Mouse (Mus musculus) brown adipose tissue, adult 24 weeks (tissue): ENCODE data around the gene Nadk. TPM values are rescaled to one million over a fixed set of nuclear protein-coding genes. Genes with fewer than 3 reads are reported as not detected.
"Not testable (repeated sequence)": the region's sequence is repeated elsewhere in the genome, so short reads cannot be mapped to it uniquely, and the experiment has no call there.

Source experiments
- H3K27ac ChIP-seq: fragments of 200-500 bp; replicated peaks from 2 replicates; pipeline ENCODE4 v1.5.1; 2012; ENCODE audit warnings: low read depth, mild to moderate bottlenecking, low read length
- H3K4me1 ChIP-seq: fragments of 200-500 bp; 2 replicates; pipeline ENCODE4 v1.6.1; 2012; ENCODE audit warnings: low read length, mixed read lengths; ENCODE audit not compliant: control insufficient read depth, insufficient read depth, insufficient read length
- H3K4me3 ChIP-seq: fragments of 200-500 bp; 2 replicates; pipeline ENCODE4 v1.5.1; 2012; ENCODE audit warnings: low read depth, mild to moderate bottlenecking, low read length, moderate library complexity; ENCODE audit not compliant: insufficient read depth
- polyA plus RNA-seq: library from polyadenylated mRNA; stranded (reverse); fragments of >200 nt; gene quantifications from 2 replicates; pipeline ENCODE4 v1.2.4, GENCODE M21; 2012; ENCODE audit not compliant: missing spikeins, insufficient read depth, insufficient read length

The Nadk gene
- polyA plus RNA-seq, 1 experiment = 155 TPM

GRCm38 (mm10) chr4:155563400-155564231 is 1.4 kb downstream of the Nadk start:
- peak overlapping the region; percentile 93 for H3K27ac ChIP-seq
- H3K4me3 ChIP-seq = peak overlapping the region; percentile 85
- H3K4me1 ChIP-seq = peaks cover 38% of the 10 kb centered on the region

DNA sequence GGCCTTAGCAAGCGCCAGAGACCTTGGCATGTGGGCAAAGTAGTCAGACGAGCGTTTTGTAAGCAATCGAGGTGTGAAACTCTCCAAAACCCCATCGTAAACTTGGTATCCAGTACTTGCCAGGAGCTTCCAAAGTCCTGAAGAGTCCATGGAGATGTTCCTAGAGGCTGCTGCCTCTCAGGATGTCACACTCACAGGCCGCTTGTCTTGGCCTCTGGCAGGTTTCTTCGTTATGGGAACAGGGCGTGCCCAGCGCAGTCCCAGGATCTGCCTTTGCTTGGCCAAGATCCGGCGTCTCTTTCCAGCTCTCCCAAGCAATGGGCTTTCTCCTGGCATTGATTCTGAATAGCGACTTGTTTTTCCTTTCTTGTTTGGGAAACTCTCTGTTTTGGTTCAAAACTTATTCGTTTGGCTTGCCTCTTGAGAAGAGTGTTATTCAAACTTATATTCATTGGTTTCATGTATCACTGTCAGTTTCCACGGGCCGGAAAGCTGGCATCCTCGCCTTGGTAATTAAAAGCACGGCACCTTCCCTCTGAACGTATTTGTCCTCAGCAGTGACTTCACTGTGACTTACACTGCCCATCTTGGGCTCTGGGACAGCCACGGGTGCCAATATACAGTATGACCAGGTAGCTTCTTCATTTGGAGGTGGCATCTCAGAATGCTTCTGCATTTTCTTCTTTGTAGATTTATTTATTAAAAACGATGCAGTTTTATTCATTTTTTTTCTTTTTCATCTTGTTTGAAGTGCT is 2.3 kb downstream of the Nadk start:
- Histone ChIP-seq H3K27ac (peak overlapping the region; percentile 93), H3K4me3 (peak overlapping the region; percentile 85), H3K4me1 (peaks cover 35% of the 10 kb centered on the region)

GRCm38 (mm10) chr4:155566555-155566954 is 4.4 kb downstream of the Nadk start:
- peak overlapping the region; percentile 15; the same call in 1 of the 2 replicates for H3K27ac ChIP-seq

DNA sequence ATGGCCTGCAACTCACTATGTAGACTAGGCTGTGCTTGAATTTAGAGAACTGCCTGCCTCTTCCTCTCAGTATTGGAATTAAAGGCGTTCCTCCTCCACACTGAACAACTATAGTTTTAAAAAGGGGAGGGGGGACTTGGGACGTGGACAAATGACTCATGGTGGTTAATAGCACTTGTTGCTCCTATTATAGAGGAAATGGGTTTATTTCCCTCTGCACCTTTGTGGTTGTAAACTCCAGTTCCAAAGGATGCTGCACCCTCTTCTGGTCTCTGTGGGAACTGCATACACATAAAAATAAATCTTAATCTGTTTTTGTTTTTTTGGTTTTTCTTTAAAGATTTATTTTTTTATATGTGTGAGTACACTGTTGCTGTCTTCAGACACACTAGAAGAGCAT is 6.0 kb downstream of the Nadk start:
- H3K4me1 ChIP-seq = peaks cover 23% of the 10 kb centered on the region
- no peak overlapping the region for H3K4me3 ChIP-seq
- no peak overlapping the region for H3K27ac ChIP-seq

More at GRCm38 (mm10) chr4:155566555-155566954, 4.4 kb downstream of the Nadk start:
- Histone ChIP-seq H3K4me3 (0 out of 2 replicates have a peak overlapping the region, but pooled peaks have one; percentile 1), H3K4me1 (peaks cover 25% of the 10 kb centered on the region)

DNA sequence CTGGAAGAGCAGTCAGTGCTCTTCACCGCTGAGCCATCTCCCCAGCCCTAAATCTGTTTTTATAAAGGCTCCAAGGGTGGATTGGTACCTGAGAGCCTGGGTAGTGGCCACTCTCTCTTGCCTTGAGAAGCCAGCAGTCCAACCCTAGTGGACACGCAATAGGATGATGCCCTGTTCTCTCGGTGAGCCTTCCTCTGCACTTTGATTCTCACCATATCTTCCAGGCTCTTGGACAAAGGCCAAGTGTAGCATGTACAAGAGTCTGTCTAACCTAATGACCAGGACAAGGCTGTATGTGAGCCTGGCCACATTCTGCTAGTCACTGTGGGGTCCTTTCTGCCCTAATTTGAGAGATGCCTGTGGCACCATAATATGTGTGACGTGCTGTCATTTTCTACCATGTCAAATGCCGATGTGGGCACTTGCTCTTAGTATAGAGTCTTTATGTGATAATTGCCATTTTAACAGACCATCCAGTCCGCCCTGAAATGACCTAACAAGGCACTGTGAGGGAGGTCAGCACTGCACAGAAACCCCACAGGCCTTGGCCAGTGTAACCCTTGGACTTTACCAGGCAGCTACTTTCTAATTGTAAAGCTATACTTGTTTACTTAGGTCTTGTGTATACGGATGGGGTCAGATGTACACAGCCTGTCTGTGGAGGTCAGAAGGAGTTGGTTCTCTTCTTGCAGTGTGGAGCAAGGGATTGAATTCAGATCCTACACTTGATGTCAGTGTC is 6.6 kb downstream of the Nadk start:
- no peak overlapping the region for H3K4me3 ChIP-seq
- H3K27ac ChIP-seq = no peak overlapping the region
- H3K4me1 ChIP-seq = peaks cover 29% of the 10 kb centered on the region

- H3K27ac ChIP-seq = 0 out of 2 replicates have a peak overlapping the region, but pooled peaks have one; percentile 17
- no peak overlapping the region for H3K4me3 ChIP-seq
- peaks cover 34% of the 10 kb centered on the region for H3K4me1 ChIP-seq
These were observed 7.6 kb downstream of the Nadk start for GRCm38 (mm10) chr4:155569818-155570217.

DNA sequence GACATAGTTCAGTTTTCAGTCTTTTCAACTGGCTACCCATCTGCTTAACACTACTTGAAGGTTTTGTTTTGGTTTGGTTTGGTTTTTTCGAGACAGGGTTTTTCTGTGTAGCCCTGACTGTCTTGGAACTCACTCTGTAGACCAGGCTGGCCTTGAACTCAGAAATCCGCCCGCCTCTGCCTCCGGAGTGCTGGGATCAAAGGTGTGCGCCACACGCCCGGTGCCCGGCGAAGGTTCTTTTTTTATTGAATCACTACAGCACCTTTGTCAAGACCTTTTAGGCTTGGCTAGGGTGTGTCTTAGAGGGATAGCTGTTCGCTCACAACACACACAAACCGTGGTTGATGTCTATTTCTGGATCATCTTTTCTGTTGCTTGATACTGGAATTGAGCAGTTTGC is 8.1 kb downstream of the Nadk start:
- peaks cover 35% of the 10 kb centered on the region for H3K4me1 ChIP-seq
- H3K27ac ChIP-seq = 0 out of 2 replicates have a peak overlapping the region, but pooled peaks have one; percentile 20
- H3K4me3 ChIP-seq = not testable (repeated sequence)

DNA sequence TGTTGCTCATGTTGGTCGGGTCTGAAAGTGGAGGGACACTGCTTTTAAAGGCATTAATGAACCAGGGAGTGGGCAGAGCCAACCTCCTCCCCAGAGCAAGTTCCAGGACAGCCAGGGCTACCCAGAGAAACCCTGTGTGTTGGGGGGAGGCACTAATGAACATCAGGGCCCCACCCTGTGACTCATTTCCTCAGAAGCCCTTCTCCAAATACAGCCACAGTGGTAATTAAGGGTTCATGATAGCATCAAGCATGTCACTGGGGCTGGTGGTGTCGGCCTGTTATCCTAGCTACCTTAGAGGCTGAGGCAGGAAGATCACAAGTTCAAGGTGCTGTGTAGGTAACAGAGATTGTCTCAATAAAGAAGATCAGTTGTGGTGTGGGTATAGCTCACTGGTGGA is 9.3 kb downstream of the Nadk start:
- H3K27ac ChIP-seq = peak overlapping the region; percentile 53
- no peak overlapping the region for H3K4me3 ChIP-seq
- peaks cover 30% of the 10 kb centered on the region for H3K4me1 ChIP-seq

- Histone ChIP-seq H3K4me3 (no peak overlapping the region), H3K4me1 (peaks cover 34% of the 10 kb centered on the region), H3K27ac (peak overlapping the region; percentile 72)
These were observed 11.0 kb downstream of the Nadk start for GRCm38 (mm10) chr4:155573155-155573554.

DNA sequence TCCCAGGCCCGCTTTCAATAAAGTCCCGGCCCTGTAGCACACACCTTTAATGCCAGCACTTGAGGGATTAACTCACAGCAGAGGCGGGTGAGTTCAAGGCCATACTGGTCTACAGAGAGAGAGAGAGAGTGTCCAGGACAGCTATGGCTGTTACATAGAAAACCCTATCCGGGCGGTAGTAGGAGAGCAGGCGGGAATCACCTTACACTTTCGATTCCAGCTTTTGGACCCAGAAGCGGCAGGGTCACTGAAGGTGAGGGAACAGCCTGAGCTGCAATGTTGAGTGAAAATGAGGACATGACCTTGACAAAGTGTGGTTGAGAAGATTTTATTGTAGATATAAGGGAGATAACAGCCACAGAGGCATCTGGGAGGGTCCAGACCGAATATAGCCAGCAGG is 11.7 kb downstream of the Nadk start:
- Histone ChIP-seq H3K27ac (peak overlapping the region; percentile 72), H3K4me3 (no peak overlapping the region), H3K4me1 (peaks cover 38% of the 10 kb centered on the region)

GRCm38 (mm10) chr4:155574931-155575330 is 12.8 kb downstream of the Nadk start:
- peak overlapping the region; percentile 64 for H3K27ac ChIP-seq
- no peak overlapping the region for H3K4me3 ChIP-seq

GRCm38 (mm10) chr4:155575521-155575920 is 13.3 kb downstream of the Nadk start:
- Histone ChIP-seq H3K4me1 (peaks cover 39% of the 10 kb centered on the region), H3K4me3 (no peak overlapping the region), H3K27ac (peak overlapping the region; percentile 4; the same call in 1 of the 2 replicates)

More at GRCm38 (mm10) chr4:155574931-155575330, 12.8 kb downstream of the Nadk start:
- peaks cover 39% of the 10 kb centered on the region for H3K4me1 ChIP-seq

DNA sequence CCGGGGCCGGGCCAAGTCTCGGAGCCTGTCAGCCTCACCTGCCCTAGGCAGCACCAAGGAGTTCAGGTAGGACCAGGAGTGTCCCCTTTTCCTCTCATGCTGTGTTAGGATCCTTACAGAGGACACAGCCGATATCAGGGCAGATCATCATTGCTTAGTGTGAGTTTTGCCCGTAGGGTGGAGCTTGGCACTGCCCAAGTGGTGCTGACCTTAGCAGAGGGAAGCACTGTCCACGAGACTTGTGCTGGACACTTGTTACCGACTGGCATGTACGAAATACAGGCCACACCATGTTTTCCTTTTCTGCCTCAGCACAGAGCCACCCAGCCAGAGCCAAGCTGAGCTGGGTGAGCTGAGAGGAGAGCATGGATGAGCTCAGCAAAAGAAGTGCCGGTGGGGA is 15.0 kb downstream of the Nadk start:
- Histone ChIP-seq H3K27ac (peak overlapping the region; percentile 38), H3K4me3 (no peak overlapping the region), H3K4me1 (peaks cover 29% of the 10 kb centered on the region)

GRCm38 (mm10) chr4:155577741-155578140 is 15.6 kb downstream of the Nadk start:
- H3K27ac ChIP-seq = 0 out of 2 replicates have a peak overlapping the region, but pooled peaks have one; percentile 38
- no peak overlapping the region for H3K4me3 ChIP-seq
- peaks cover 28% of the 10 kb centered on the region for H3K4me1 ChIP-seq
